Mouse (Mus musculus) erythroblast, embryonic 14.5 days (primary cell): ENCODE measurements around the gene 4930469K13Rik.

Source experiments
- GATA1 ChIP-seq: IDR thresholded peaks from 2 replicates; pipeline ENCODE4 v1.6.1; 2012; ENCODE audit warnings: low read length, inconsistent platforms, mixed read lengths
- TAL1 ChIP-seq: IDR thresholded peaks from 3 replicates; pipeline ENCODE4 v1.6.1; 2012; ENCODE audit warnings: low read length, inconsistent platforms, mixed read lengths

DNA sequence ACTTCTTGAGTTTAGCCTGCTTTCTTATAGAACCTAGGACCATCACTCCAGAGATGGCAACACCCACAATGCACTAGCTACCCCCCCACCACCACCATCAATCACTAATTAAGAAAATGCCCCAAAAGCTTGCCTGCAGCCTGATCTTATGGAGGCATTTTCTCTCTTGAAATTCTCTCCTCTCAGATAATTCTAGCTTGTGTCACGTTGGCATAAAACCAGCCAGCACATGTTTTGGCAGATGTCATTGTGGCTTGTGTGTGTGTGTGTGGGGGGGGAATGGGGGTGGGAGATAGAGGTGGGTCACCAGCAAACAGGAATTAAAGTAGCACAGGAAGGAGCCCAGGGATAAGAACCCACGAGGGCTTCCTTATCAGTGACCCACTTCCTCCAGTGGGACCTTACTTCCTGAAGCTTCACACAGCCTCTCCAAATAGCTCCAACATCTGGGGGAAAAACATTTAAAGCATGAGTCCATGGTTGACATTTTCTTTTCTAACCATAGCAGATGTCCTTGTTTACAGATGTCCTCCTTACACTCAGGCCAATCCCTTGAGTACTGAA lies 18.3 kb upstream of the 4930469K13Rik start:
- no peak for TF ChIP-seq GATA1
- TF ChIP-seq TAL1 = no peak
